Mouse (Mus musculus) forebrain, embryonic 12.5 days (tissue): Measurements from ENCODE around the gene Astn2. TPM values are rescaled to one million over a fixed set of nuclear protein-coding genes. Genes with fewer than 3 reads are reported as not detected.

Experiments used
- ATAC-seq: fragments of 200-750 bp; cut with Nextera tagmentation; 2 replicates; pipeline ENCODE4 v1.8.0; 2017; ENCODE audit warnings: moderate TSS enrichment; ENCODE audit not compliant: low FRiP score
- H3K27ac ChIP-seq: fragments of 300-500 bp; sonication (generic); 2 replicates; pipeline ENCODE4 v1.5.1; 2016; ENCODE audit warnings: mild to moderate bottlenecking
- H3K27me3 ChIP-seq: fragments of 300-500 bp; sonication (generic); 2 replicates; pipeline ENCODE4 v1.6.1; 2016; ENCODE audit warnings: mild to moderate bottlenecking
- H3K36me3 ChIP-seq: fragments of 300-500 bp; sonication (generic); replicated peaks from 2 replicates; pipeline ENCODE4 v1.6.1; 2016; ENCODE audit warnings: mild to moderate bottlenecking
- H3K4me1 ChIP-seq: fragments of 300-500 bp; sonication (generic); 2 replicates; pipeline ENCODE4 v1.6.1; 2016
- H3K4me2 ChIP-seq: fragments of 300-500 bp; sonication (generic); 2 replicates; pipeline ENCODE4 v1.6.1; 2016; ENCODE audit warnings: mild to moderate bottlenecking, moderate library complexity
- H3K4me3 ChIP-seq: fragments of 300-500 bp; sonication (generic); replicated peaks from 2 replicates; pipeline ENCODE4 v1.5.1; 2016; ENCODE audit warnings: mild to moderate bottlenecking
- H3K9ac ChIP-seq: fragments of 300-500 bp; sonication (generic); 2 replicates; pipeline ENCODE4 v1.6.1; 2016; ENCODE audit warnings: mild to moderate bottlenecking
- H3K9me3 ChIP-seq: fragments of 300-500 bp; sonication (generic); 2 replicates; pipeline ENCODE4 v1.6.1; 2016
- WGBS: fragments of 180-500 bp; shearing (Covaris S2); methylation state at CpG from one replicate; pipeline ENCODE4 v1.1.7; 2016; 5-methylcytosine and 5-hydroxymethylcytosine counted together
- polyA plus RNA-seq: library from polyadenylated mRNA; unstranded; fragments of >200 nt; fragmentation: Nextera tagmentation; extraction: Ambion mirVana; gene quantifications from 2 replicates; pipeline ENCODE4 v1.2.1, GENCODE M21; 2016

Astn2 gene
- polyA plus RNA-seq: 1.7 and 1.9 TPM in 2 replicates

GRCm38 (mm10) chr4:66404201-66404711 lies at the start of gene Astn2:
Astn2 (minus strand) TSS chr4:66404611.
- Histone ChIP-seq H3K9ac (peak within 1 kb of the TSS; percentile 85), H3K36me3 (no peaks in the 10 kb centered on the region), H3K4me1 (peaks cover 25% of the 10 kb centered on the region), H3K27me3 (peaks cover 41% of the 10 kb centered on the region), H3K9me3 (no peaks in the 10 kb centered on the region), H3K4me2 (peak within 1 kb of the TSS; percentile 96), H3K4me3 (peak within 1 kb of the TSS; percentile 77), H3K27ac (peak within 1 kb of the TSS; percentile 42)
- WGBS: under 1% methylated on average over 47 of the region's 56 CpGs
- ATAC-seq: peak; percentile 78

- Histone ChIP-seq H3K36me3 (no peaks in the 10 kb centered on the region), H3K9me3 (no peaks in the 10 kb centered on the region), H3K27ac (no peak overlapping the region), H3K4me3 (no peak overlapping the region), H3K4me2 (no peak overlapping the region), H3K27me3 (no peaks in the 10 kb centered on the region), H3K9ac (no peak overlapping the region), H3K4me1 (no peaks in the 10 kb centered on the region)
- 48% methylated on average over 3 of the region's 3 CpGs for WGBS
- ATAC-seq: no peak
Measured at GRCm38 (mm10) chr4:66450115-66450514, 45.7 kb upstream of the Astn2 start.

- Histone ChIP-seq H3K4me1 (no peaks in the 10 kb centered on the region; the same call in 1 of the 2 replicates), H3K27me3 (no peaks in the 10 kb centered on the region), H3K4me3 (no peak overlapping the region), H3K9ac (no peak overlapping the region), H3K9me3 (no peaks in the 10 kb centered on the region), H3K4me2 (no peak overlapping the region), H3K36me3 (no peaks in the 10 kb centered on the region), H3K27ac (no peak overlapping the region)
- WGBS: 33% methylated on average over 1 of the region's 1 CpGs
- no peak for ATAC-seq
Measured at GRCm38 (mm10) chr4:66431256-66431655, 26.8 kb upstream of the Astn2 start.

GRCm38 (mm10) chr4:66425804-66426203 lies 21.4 kb upstream of the Astn2 start:
- H3K4me2 ChIP-seq: no peak overlapping the region
- no peak overlapping the region for H3K4me3 ChIP-seq
- 91% methylated on average over 4 of the region's 4 CpGs for WGBS
- H3K36me3 ChIP-seq: no peaks in the 10 kb centered on the region
- H3K27me3 ChIP-seq: no peaks in the 10 kb centered on the region
- no peak overlapping the region for H3K9ac ChIP-seq
- 0 out of 2 replicates have a peak, but pooled peaks cover 3% of the 10 kb centered on the region for H3K4me1 ChIP-seq
- no peak overlapping the region for H3K27ac ChIP-seq
- ATAC-seq: no peak
- no peaks in the 10 kb centered on the region for H3K9me3 ChIP-seq

- Histone ChIP-seq H3K9me3 (no peaks in the 10 kb centered on the region), H3K36me3 (no peaks in the 10 kb centered on the region), H3K27ac (no peak overlapping the region), H3K27me3 (no peaks in the 10 kb centered on the region; the same call in 1 of the 2 replicates), H3K9ac (no peak overlapping the region), H3K4me3 (no peak overlapping the region), H3K4me2 (no peak overlapping the region), H3K4me1 (peaks cover 3% of the 10 kb centered on the region; the same call in 1 of the 2 replicates)
- 74% methylated on average over 8 of the region's 8 CpGs for WGBS
- no peak for ATAC-seq
Measured at GRCm38 (mm10) chr4:66414778-66415177, 10.4 kb upstream of the Astn2 start.

- peaks cover 25% of the 10 kb centered on the region for H3K4me1 ChIP-seq
- H3K9ac ChIP-seq: no peak overlapping the region
- no peaks in the 10 kb centered on the region for H3K36me3 ChIP-seq
- no peak overlapping the region for H3K4me2 ChIP-seq
- H3K4me3 ChIP-seq: no peak overlapping the region
- H3K27ac ChIP-seq: no peak overlapping the region
- peaks cover 41% of the 10 kb centered on the region for H3K27me3 ChIP-seq
- H3K9me3 ChIP-seq: no peaks in the 10 kb centered on the region
- WGBS: 17% methylated on average over 1 of the region's 1 CpGs
- no peak for ATAC-seq
Measured at GRCm38 (mm10) chr4:66405086-66405485, 675 bp upstream of the Astn2 start.

GRCm38 (mm10) chr4:66403708-66404200 lies 657 bp downstream of the Astn2 start:
- peak overlapping the region; percentile 77 for H3K4me3 ChIP-seq
- H3K27ac ChIP-seq: peak overlapping the region; percentile 42
- WGBS: under 1% methylated on average over 42 of the region's 51 CpGs
- ATAC-seq: peak; percentile 57
- H3K36me3 ChIP-seq: no peaks in the 10 kb centered on the region
- H3K9ac ChIP-seq: peak overlapping the region; percentile 85
- peak overlapping the region; percentile 96 for H3K4me2 ChIP-seq
- no peaks in the 10 kb centered on the region for H3K9me3 ChIP-seq
- peaks cover 41% of the 10 kb centered on the region for H3K27me3 ChIP-seq
- peaks cover 25% of the 10 kb centered on the region for H3K4me1 ChIP-seq

- Histone ChIP-seq H3K27me3 (peaks cover 41% of the 10 kb centered on the region), H3K9ac (peak overlapping the region; percentile 85), H3K9me3 (no peaks in the 10 kb centered on the region), H3K4me1 (peaks cover 25% of the 10 kb centered on the region), H3K4me2 (peak overlapping the region; percentile 96), H3K27ac (no peak overlapping the region), H3K4me3 (peak overlapping the region; percentile 77), H3K36me3 (no peaks in the 10 kb centered on the region)
- under 1% methylated on average over 22 of the region's 22 CpGs for WGBS
- peak; percentile 42; the same call in 1 of the 2 replicates for ATAC-seq
Measured at GRCm38 (mm10) chr4:66403116-66403707, 1.2 kb downstream of the Astn2 start.

GRCm38 (mm10) chr4:66402611-66403010 lies 1.8 kb downstream of the Astn2 start:
- H3K9me3 ChIP-seq: no peaks in the 10 kb centered on the region
- no peaks in the 10 kb centered on the region for H3K36me3 ChIP-seq
- 1% methylated on average over 24 of the region's 24 CpGs for WGBS
- peaks cover 41% of the 10 kb centered on the region for H3K27me3 ChIP-seq
- H3K9ac ChIP-seq: peak overlapping the region; percentile 85
- H3K4me3 ChIP-seq: peak overlapping the region; percentile 77
- no peak overlapping the region for H3K27ac ChIP-seq
- peak overlapping the region; percentile 96 for H3K4me2 ChIP-seq
- H3K4me1 ChIP-seq: peaks cover 25% of the 10 kb centered on the region
- peak; percentile 41; the same call in 1 of the 2 replicates for ATAC-seq

GRCm38 (mm10) chr4:66401186-66401681 lies 3.2 kb downstream of the Astn2 start:
- H3K9ac ChIP-seq: no peak overlapping the region
- H3K9me3 ChIP-seq: no peaks in the 10 kb centered on the region
- peaks cover 25% of the 10 kb centered on the region for H3K4me1 ChIP-seq
- H3K4me2 ChIP-seq: peak overlapping the region; percentile 96
- ATAC-seq: peak; percentile 24; the same call in 1 of the 2 replicates
- H3K27ac ChIP-seq: no peak overlapping the region
- WGBS: 19% methylated on average over 8 of the region's 8 CpGs
- H3K27me3 ChIP-seq: peaks cover 36% of the 10 kb centered on the region
- H3K4me3 ChIP-seq: peak overlapping the region; percentile 11
- no peaks in the 10 kb centered on the region for H3K36me3 ChIP-seq

- peaks cover 25% of the 10 kb centered on the region for H3K4me1 ChIP-seq
- H3K4me3 ChIP-seq: no peak overlapping the region
- 58% methylated on average over 4 of the region's 4 CpGs for WGBS
- ATAC-seq: no peak
- H3K9ac ChIP-seq: no peak overlapping the region
- H3K27ac ChIP-seq: no peak overlapping the region
- no peak overlapping the region for H3K4me2 ChIP-seq
- no peaks in the 10 kb centered on the region for H3K9me3 ChIP-seq
- no peaks in the 10 kb centered on the region for H3K36me3 ChIP-seq
- H3K27me3 ChIP-seq: peaks cover 21% of the 10 kb centered on the region
Measured at GRCm38 (mm10) chr4:66399066-66399465, 5.3 kb downstream of the Astn2 start.

GRCm38 (mm10) chr4:66397216-66397615 lies 7.2 kb downstream of the Astn2 start:
- Histone ChIP-seq H3K4me2 (no peak overlapping the region), H3K4me1 (peaks cover 12% of the 10 kb centered on the region), H3K4me3 (no peak overlapping the region), H3K9ac (no peak overlapping the region), H3K27me3 (peaks cover 12% of the 10 kb centered on the region), H3K27ac (no peak overlapping the region), H3K9me3 (no peaks in the 10 kb centered on the region), H3K36me3 (no peaks in the 10 kb centered on the region)
- no peak for ATAC-seq
